Mouse (Mus musculus) cortical plate, adult 2 months (tissue): ENCODE results near the gene H2afy. TPM values are rescaled to one million over a fixed set of nuclear protein-coding genes. Genes with fewer than 3 reads are reported as not detected.

Source experiments
- H3K27ac ChIP-seq: fragments of 200-500 bp; 2 replicates; pipeline ENCODE4 v1.5.1; 2012; ENCODE audit warnings: low read length, control low read depth, inconsistent platforms; ENCODE audit not compliant: insufficient read depth
- H3K4me1 ChIP-seq: fragments of 200-500 bp; 2 replicates; pipeline ENCODE4 v1.6.1; 2011; ENCODE audit warnings: low read length; ENCODE audit not compliant: control insufficient read depth, insufficient read depth
- H3K4me3 ChIP-seq: fragments of 200-500 bp; 2 replicates; pipeline ENCODE4 v1.5.1; 2011; ENCODE audit warnings: mild to moderate bottlenecking, low read length, control low read depth; ENCODE audit not compliant: insufficient read depth
- CTCF ChIP-seq: fragments of 200-500 bp; IDR thresholded peaks from 2 replicates; pipeline ENCODE4 v1.5.1; 2011; ENCODE audit warnings: mild to moderate bottlenecking, control low read depth, low read length; ENCODE audit not compliant: insufficient read depth; ENCODE audit errors: extremely low read depth
- POLR2A ChIP-seq: fragments of 200-500 bp; IDR thresholded peaks from 2 replicates; pipeline ENCODE4 v1.6.1; 2011; ENCODE audit warnings: mild to moderate bottlenecking, low read length, control low read depth; ENCODE audit not compliant: insufficient read depth; ENCODE audit errors: extremely low read depth
- polyA plus RNA-seq: library from polyadenylated mRNA; depleted of rRNA; stranded (reverse); fragments of >200 nt; gene quantifications from 2 replicates; pipeline ENCODE4 v1.2.3, GENCODE M21; 2012

Gene H2afy
- polyA plus RNA-seq, 1 experiment, result 110 TPM

DNA sequence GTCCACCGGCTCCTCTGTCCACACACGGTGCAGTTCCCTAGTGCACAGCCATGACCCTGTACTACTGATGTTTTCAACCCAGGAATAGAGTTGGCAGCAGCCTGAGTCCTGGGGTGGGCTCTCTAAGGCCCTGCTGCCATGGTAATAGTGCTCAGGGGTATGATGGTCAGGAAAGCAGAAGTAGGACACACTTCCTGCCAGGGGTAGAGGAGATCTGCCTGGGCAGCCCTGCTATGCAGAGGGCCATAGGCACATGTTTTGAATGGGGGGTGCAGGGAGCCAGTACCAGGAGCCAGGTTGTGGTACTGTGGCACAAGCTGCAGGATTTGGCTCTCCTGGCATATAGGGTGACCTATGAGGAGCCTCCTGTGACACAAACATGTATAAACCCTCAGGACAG is 69.3 kb downstream of the H2afy start:
- no peak overlapping the region for H3K4me3 ChIP-seq
- TF ChIP-seq POLR2A (no peak), CTCF (no peak)
- H3K27ac ChIP-seq, result no peak overlapping the region
- no peaks in the 10 kb centered on the region for H3K4me1 ChIP-seq

DNA sequence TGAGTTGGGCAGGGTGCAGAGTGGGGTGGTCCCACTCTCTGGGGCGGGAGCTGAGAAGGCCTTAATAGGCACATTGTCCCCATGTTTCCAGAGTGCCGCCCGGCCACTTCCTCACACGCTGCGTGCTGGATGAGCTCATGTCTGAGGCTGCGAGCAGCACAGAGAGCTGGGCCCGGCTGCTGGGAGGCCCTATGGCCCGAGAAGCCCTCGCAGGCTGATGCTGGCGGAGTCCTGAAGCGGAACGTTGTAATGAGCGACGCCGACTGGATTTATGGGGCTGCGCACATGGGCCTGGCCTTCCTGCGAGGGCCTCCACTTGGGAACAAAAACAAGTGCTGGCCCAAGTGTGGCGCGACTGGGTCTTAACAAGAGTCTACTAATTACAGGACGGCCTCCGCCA is 70.0 kb downstream of the H2afy start:
- H3K4me3 ChIP-seq, result no peak overlapping the region
- H3K27ac ChIP-seq, result no peak overlapping the region
- H3K4me1 ChIP-seq, result no peaks in the 10 kb centered on the region
- TF ChIP-seq POLR2A, result no peak
- no peak for TF ChIP-seq CTCF

DNA sequence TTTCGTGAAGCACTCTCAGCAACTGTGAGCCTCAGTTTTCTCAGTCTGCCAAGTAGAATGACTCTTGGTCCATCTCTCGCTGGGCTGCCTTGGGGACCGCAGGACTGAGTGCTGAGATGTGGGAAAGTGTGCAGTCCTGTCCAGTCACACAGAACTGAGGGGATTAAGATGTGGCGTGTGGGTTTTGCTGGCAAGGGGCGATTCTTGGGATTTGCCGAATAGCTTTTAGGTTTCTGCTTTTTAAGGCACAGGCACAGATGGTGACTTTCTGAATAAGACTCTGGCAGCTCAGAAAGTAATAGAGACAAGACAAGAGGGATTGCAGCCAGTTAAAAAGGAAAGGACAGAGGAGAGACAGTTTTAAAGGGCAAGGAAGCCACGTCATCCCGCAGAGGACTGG is 78.4 kb downstream of the H2afy start:
- no peak for TF ChIP-seq POLR2A
- no peak for TF ChIP-seq CTCF
- Histone ChIP-seq H3K4me1 (no peaks in the 10 kb centered on the region), H3K27ac (no peak overlapping the region), H3K4me3 (no peak overlapping the region)

DNA sequence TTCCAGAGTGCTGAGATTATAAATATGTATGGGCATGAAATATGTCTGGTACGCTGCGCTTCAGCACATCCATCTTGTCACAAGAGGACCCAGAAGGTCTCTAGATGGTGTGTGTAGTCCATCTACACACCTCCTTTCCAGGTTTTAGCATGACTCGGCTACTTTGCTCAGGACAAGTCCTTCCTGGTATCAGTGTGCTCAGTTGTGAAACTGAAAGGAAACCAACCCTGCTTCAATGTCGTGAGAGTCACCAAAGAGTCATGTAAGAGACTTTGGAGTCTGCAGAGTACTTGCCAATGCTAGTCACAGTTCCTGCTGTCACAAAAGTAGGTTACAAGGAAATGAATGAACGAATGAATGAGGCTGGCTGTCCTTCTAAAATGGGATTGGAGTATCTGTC is 80.4 kb downstream of the H2afy start:
- Histone ChIP-seq H3K4me3 (no peak overlapping the region), H3K4me1 (no peaks in the 10 kb centered on the region), H3K27ac (no peak overlapping the region)
- no peak for TF ChIP-seq CTCF

DNA sequence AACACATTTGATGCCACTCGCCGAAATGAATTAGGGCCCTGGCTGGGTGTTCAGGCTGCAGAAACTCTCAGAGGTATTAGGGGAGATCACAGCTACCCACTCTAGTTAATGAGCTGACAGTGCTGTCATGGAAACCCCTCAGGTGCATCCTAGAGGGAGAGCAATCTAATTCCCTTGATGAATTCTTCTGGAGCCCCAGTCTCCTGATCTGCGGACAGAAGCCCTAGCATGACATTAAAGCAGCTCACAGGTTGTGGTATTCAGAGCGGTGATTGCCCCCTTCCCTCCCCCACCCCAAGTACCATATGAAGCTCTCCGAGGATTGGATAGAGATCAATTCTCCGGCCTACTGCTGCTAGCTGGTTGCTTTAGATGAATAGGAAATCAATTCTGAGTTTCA is 82.1 kb downstream of the H2afy start:
- no peak overlapping the region for H3K27ac ChIP-seq
- TF ChIP-seq POLR2A (no peak), CTCF (no peak)
- H3K4me1 ChIP-seq, result no peaks in the 10 kb centered on the region
- H3K4me3 ChIP-seq, result no peak overlapping the region

DNA sequence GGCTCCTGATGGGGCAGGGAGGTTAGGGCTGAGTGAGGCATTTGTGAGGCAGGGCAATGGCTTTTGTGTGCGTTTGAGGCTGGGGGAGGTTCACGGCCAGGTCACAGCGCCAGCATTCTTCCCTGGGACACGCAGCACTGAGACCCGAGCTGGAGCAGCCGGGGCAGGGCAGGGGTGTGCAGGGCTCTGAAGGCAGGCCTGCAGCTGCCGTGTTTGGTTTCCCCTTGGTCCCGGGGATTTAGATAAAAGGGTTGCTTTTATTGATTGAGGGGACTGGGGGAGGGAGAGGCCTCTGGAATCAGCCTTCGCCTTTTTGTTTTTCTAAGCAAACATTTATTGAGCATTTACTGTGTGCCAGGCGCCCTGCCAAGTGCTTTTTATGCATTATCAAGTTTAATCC is 83.4 kb downstream of the H2afy start:
- Histone ChIP-seq H3K4me1 (no peaks in the 10 kb centered on the region), H3K4me3 (no peak overlapping the region), H3K27ac (no peak overlapping the region)
- no peak for TF ChIP-seq POLR2A
- no peak for TF ChIP-seq CTCF

DNA sequence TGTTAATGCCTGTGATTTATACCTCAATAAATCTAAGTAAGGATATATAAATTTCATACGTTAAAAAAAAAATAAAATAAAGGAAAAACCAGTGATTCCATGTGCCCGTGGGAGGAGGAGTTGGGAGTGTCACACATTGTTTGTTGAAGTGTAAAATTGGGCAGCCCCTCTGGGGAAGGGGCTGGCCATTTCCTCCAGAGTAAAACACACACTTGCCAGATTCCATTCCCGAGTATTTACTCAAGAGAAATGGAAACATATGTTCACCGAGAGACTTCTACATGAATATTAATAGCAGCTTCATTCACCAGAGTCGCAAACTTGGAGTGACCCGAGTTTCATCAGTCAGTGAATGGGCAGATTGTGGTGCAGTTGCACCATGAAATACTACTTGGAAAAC is 85.9 kb downstream of the H2afy start:
- no peaks in the 10 kb centered on the region for H3K4me1 ChIP-seq
- H3K4me3 ChIP-seq, result no peak overlapping the region
- TF ChIP-seq CTCF (no peak), POLR2A (no peak)
- H3K27ac ChIP-seq, result no peak overlapping the region

DNA sequence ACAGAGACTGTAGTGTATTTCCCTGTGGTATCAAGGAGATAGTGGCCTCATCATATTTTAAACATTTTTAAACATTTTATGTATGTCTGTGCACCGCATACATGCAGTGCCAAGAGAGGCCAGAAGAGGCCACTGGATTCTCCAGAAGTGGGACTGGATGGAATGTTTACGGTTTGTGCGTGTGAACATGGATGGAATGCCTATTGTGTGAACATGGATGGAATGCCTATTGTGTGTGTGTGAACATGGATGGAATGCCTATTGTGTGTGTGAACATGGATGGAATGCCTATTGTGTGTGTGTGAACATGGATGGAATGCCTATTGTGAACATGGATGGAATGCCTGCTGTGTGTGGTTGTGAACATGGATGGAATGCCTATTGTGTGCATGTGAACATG is 93.9 kb downstream of the H2afy start:
- Histone ChIP-seq H3K4me1 (no peaks in the 10 kb centered on the region), H3K4me3 (no peak overlapping the region), H3K27ac (no peak overlapping the region)
- TF ChIP-seq CTCF, result no peak
- no peak for TF ChIP-seq POLR2A

DNA sequence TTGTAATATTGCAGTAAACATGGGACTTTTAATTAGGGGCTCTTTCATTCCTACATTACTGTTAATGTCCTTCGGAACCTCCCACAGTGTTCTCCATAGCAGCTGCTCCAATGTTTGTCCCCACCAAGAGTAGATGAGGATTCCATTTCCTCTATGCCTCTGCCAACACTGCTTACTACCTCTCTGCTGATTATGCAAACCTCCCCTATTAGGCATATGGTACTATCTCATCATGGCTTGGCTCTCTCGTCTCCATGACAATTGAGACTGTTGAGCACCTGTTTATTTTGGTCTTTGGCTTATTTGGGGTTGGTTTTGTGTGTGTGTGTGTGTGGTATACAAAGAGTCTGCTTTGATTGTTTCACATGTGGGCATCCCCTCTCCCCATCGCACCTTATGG is 95.5 kb downstream of the H2afy start:
- Histone ChIP-seq H3K4me3 (no peak overlapping the region), H3K27ac (no peak overlapping the region), H3K4me1 (no peaks in the 10 kb centered on the region)
- TF ChIP-seq CTCF (no peak), POLR2A (no peak)

DNA sequence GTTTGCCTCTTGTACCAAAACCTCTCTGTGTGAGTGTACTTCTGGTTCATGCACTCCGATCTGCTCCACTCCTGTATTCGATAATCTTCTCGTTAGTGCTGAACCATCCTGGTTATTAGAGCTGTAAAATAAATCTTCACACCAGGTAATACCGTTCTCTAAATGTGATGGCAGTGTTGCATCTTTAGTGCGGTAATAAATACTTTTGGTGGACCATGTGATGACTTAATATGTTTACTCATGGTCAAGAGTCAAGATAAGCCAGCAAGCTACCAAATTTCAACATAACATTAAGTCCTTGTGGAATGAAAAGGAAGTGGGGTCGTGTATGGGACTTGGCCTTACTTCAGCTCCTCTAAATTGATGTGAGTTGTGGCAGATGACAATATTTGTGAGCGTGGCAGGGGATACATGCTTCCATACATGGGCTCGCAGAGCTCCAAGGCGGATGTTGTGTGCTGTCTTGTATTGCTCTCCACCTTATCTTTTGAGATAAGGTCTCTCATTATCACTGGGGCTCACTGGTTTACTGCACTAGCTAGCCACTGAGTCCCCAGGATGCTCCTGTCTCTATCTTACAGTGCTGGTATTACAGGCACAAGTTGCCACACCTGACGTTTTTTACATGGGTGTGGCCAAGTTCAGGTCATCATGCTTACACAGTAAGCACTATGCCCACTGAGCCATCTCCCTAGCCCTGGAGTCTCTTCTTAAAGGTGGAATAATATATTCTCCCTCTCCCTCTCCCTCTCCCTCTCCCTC is 96.4 kb downstream of the H2afy start:
- TF ChIP-seq CTCF (no peak), POLR2A (no peak)
- no peaks in the 10 kb centered on the region for H3K4me1 ChIP-seq
- H3K4me3 ChIP-seq, result no peak overlapping the region

More for the DNA sequence above, 96.4 kb downstream of the H2afy start:
- no peak overlapping the region for H3K27ac ChIP-seq
